In the genomic region with DNA sequence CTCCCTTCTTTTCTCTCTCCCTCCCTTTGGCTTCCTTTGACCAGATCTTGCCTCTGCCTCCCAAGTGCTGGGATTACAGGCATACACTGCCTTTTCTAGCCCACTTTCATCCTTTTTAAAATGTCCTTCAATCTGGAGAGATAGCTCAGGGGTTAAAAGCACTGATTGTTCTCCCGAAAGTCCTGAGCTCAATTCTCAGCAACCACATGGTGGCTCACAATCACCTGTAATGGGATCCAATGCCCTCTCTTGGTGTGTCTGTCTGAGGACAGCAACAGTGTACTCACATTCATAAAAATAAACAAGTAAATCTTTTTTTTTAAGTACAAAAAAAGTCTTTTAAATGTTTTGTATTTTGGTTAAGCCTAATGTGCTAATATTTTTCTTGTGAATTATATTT, we compare ENCODE assay signal across 19 mouse cellular contexts.
DNase-seq lines count a peak whose midpoint lies in the region; ATAC-seq and TF ChIP-seq lines count a peak whose summit lies in the region.
"Had no signal": no experiment of that assay in that cellular context is flagged by ENCODE, and none has a peak within 500 bp of the region (broad histone marks: within the 10 kb centered on the region; RNA-seq: fewer than 3 reads in every experiment).

No protein-coding gene starts in this region.

- no peak overlapping the region for H3K9ac ChIP-seq in intestine, postnatal 0 days (ENCODE audit: low read depth, low read length)
- H3K9ac ChIP-seq in intestine, embryonic 16.5 days (ENCODE audit: low read depth, low read length), result no peak overlapping the region
- H3K9ac ChIP-seq in stomach, postnatal 0 days (ENCODE audit: low read length), result no peak overlapping the region
- H3K9ac ChIP-seq in liver, embryonic 11.5 days (ENCODE audit: low read depth, low read length), result no peak overlapping the region
- H3K9ac ChIP-seq: embryonic facial prominence, embryonic 15.5 days; hindbrain, embryonic 12.5 days had no signal

- H3K27ac ChIP-seq in intestine, postnatal 0 days (ENCODE audit: low read depth, low read length), result no peak overlapping the region
- H3K27ac ChIP-seq in intestine, embryonic 16.5 days (ENCODE audit: low read length), result no peak overlapping the region
- no peak overlapping the region for H3K27ac ChIP-seq in stomach, postnatal 0 days (replicated peaks)
- no peak overlapping the region for H3K27ac ChIP-seq in liver, embryonic 11.5 days (ENCODE audit: low read depth, low read length)
- H3K27ac ChIP-seq: embryonic facial prominence, embryonic 15.5 days; forebrain, embryonic 10.5 days; gastrocnemius, adult 2 months; hindbrain, embryonic 12.5 days had no signal

- no peak overlapping the region for H3K4me3 ChIP-seq in intestine, postnatal 0 days (ENCODE audit: low read depth, low read length)
- H3K4me3 ChIP-seq in intestine, embryonic 16.5 days (ENCODE audit: low read length), result no peak overlapping the region
- H3K4me3 ChIP-seq in stomach, postnatal 0 days (ENCODE audit: low read depth, low read length), result no peak overlapping the region
- H3K4me3 ChIP-seq in liver, embryonic 11.5 days (ENCODE audit: low read depth, low read length), result no peak overlapping the region
- H3K4me3 ChIP-seq: embryonic facial prominence, embryonic 15.5 days; erythroblast, embryonic 14.5 days; forebrain, embryonic 10.5 days; gastrocnemius, adult 2 months; hindbrain, embryonic 12.5 days had no signal

- 0 out of 2 replicates have a peak, but pooled peaks cover 2% of the 10 kb centered on the region for H3K9me3 ChIP-seq in intestine, postnatal 0 days (ENCODE audit: control insufficient read depth)
- H3K9me3 ChIP-seq in intestine, embryonic 16.5 days (ENCODE audit: control insufficient read depth, low read length), result no peaks in the 10 kb centered on the region
- no peaks in the 10 kb centered on the region for H3K9me3 ChIP-seq in stomach, postnatal 0 days (ENCODE audit: control insufficient read depth, low read length)
- H3K9me3 ChIP-seq in liver, embryonic 11.5 days (ENCODE audit: control insufficient read depth, low read length), result no peaks in the 10 kb centered on the region

- peak; percentile 21 for DNase-seq in 3T3-L1 (ENCODE audit: low read depth, low spot score)
- no peak for DNase-seq in stomach, postnatal 0 days (ENCODE audit: low spot score)
- peak; percentile 34 to 56 for DNase-seq in thymus, postnatal 36 days
- DNase-seq in ovary, adult 18-20 months (ENCODE audit: low spot score), result no peak
- DNase-seq in liver, embryonic 11.5 days (ENCODE audit: low spot score), result no peak
- DNase-seq: cerebellum, adult 11 months; cerebellum, adult 8-10 months; embryo, embryonic 11 days; gastrocnemius, adult 2 months; gastrocnemius, postnatal 25 days; heart, postnatal 10 days; heart, postnatal 4 days had no signal

- ATAC-seq in intestine, postnatal 0 days, result no peak
- ATAC-seq in intestine, embryonic 16.5 days, result no peak
- ATAC-seq in stomach, postnatal 0 days (ENCODE audit: low FRiP score, low TSS enrichment), result no peak
- no peak for ATAC-seq in liver, embryonic 11.5 days (replicated peaks; ENCODE audit: low FRiP score)
- ATAC-seq: forebrain, embryonic 14.5 days had no signal

- 0 out of 2 replicates have a peak, but pooled peaks have one; percentile 6 for TF ChIP-seq CTCF in intestine, postnatal 0 days (IDR thresholded peaks at IDR 0.05; ENCODE audit: low read depth)
- TF ChIP-seq CTCF in stomach, postnatal 0 days (IDR thresholded peaks at IDR 0.05; ENCODE audit: low read depth), result peak; percentile 17; the same call in 1 of the 2 replicates

- H3K27me3 ChIP-seq in intestine, postnatal 0 days (replicated peaks; ENCODE audit: control insufficient read depth, insufficient read depth, low read length), result no peaks in the 10 kb centered on the region
- H3K27me3 ChIP-seq in intestine, embryonic 16.5 days (replicated peaks; ENCODE audit: control insufficient read depth, insufficient read depth, low read length), result no peaks in the 10 kb centered on the region
- no peaks in the 10 kb centered on the region for H3K27me3 ChIP-seq in stomach, postnatal 0 days (ENCODE audit: control insufficient read depth, insufficient read depth, low read length)
- H3K27me3 ChIP-seq in liver, embryonic 11.5 days (replicated peaks; ENCODE audit: control insufficient read depth, insufficient read depth, low read length), result no peaks in the 10 kb centered on the region
- H3K27me3 ChIP-seq: embryonic facial prominence, embryonic 15.5 days; hindbrain, embryonic 12.5 days had no signal

- H3K4me1 ChIP-seq in intestine, postnatal 0 days (replicated peaks; ENCODE audit: control insufficient read depth, insufficient read depth, low read length), result no peaks in the 10 kb centered on the region
- H3K4me1 ChIP-seq in intestine, embryonic 16.5 days (ENCODE audit: control insufficient read depth, insufficient read depth, low read length), result no peaks in the 10 kb centered on the region
- no peaks in the 10 kb centered on the region for H3K4me1 ChIP-seq in stomach, postnatal 0 days (replicated peaks; ENCODE audit: control insufficient read depth, insufficient read depth)
- peaks cover 2% of the 10 kb centered on the region; the same call in 1 of the 2 replicates for H3K4me1 ChIP-seq in liver, embryonic 11.5 days (replicated peaks; ENCODE audit: control insufficient read depth, insufficient read depth, low read length)
- H3K4me1 ChIP-seq: hindbrain, embryonic 12.5 days had no signal

- no peak for TF ChIP-seq EP300 in stomach, postnatal 0 days (optimal IDR thresholded peaks at IDR 0.05)

- no peaks in the 10 kb centered on the region for H3K36me3 ChIP-seq in intestine, postnatal 0 days (ENCODE audit: control insufficient read depth, insufficient read depth)
- no peaks in the 10 kb centered on the region for H3K36me3 ChIP-seq in intestine, embryonic 16.5 days (ENCODE audit: control insufficient read depth, insufficient read depth, low read length)
- no peaks in the 10 kb centered on the region for H3K36me3 ChIP-seq in stomach, postnatal 0 days (ENCODE audit: control insufficient read depth, insufficient read depth, low read length)
- H3K36me3 ChIP-seq in liver, embryonic 11.5 days (ENCODE audit: control insufficient read depth, insufficient read depth, low read length), result no peaks in the 10 kb centered on the region
- H3K36me3 ChIP-seq: embryonic facial prominence, embryonic 15.5 days; forebrain, embryonic 10.5 days; hindbrain, embryonic 12.5 days had no signal

- WGBS in intestine, postnatal 0 days, result 88% methylated on average over 1 of the region's 1 CpGs
- 83% methylated on average over 1 of the region's 1 CpGs for WGBS in intestine, embryonic 16.5 days
- WGBS in stomach, postnatal 0 days, result 79% methylated on average over 1 of the region's 1 CpGs
- 74% methylated on average over 1 of the region's 1 CpGs for WGBS in liver, embryonic 11.5 days

- H3K4me2 ChIP-seq in intestine, postnatal 0 days (replicated peaks; ENCODE audit: low read depth), result no peak overlapping the region
- H3K4me2 ChIP-seq in intestine, embryonic 16.5 days (ENCODE audit: low read depth, low read length), result no peak overlapping the region
- no peak overlapping the region for H3K4me2 ChIP-seq in stomach, postnatal 0 days (replicated peaks; ENCODE audit: low read depth)
- no peak overlapping the region for H3K4me2 ChIP-seq in liver, embryonic 11.5 days
- H3K4me2 ChIP-seq: embryonic facial prominence, embryonic 15.5 days; hindbrain, embryonic 12.5 days had no signal

Comparison
In these comparisons a context has a peak if more than half of its experiments do, and no peak if none do; other contexts are left out.
1. DNase-seq: peak in 3T3-L1 (single experiment) and thymus, postnatal 36 days (2 of 2); none in stomach, postnatal 0 days (single experiment), ovary, adult 18-20 months (single experiment) and liver, embryonic 11.5 days (single experiment).